Mouse (Mus musculus) MEL (cell line): ENCODE measurements at regions not wholly inside any gene's neighbourhood (a gene's known extent, or its start where the extent isn't known, plus 50 kb on each side); places are given as distances from the start of the nearest gene placed in this dataset.

ENCODE experiments used
- DNase-seq: peaks from one replicate; pipeline ENCODE4 v3.0.0; 2011; ENCODE audit warnings: low read depth, low spot score
- H3K27ac ChIP-seq: 2 replicates; pipeline ENCODE4 v1.5.1; 2012; ENCODE audit warnings: low read depth, mild to moderate bottlenecking, control low read depth, low read length, moderate library complexity; ENCODE audit not compliant: control insufficient read depth
- H3K27me3 ChIP-seq, 2 experiments: fragments of 150-350 bp in 1 of 2; sonication (generic) in 1 of 2; 2 replicates each; pipeline ENCODE4 v1.6.1; 2012; ENCODE audit warnings: low read length in 2 of 2, mild to moderate bottlenecking in 2 of 2, improper control_type of control experiment in 1 of 2, moderate library complexity in 1 of 2; ENCODE audit not compliant: insufficient read depth in 2 of 2, control insufficient read depth in 1 of 2
- H3K36me3 ChIP-seq, 2 experiments: 2 replicates each; pipeline ENCODE4 v1.6.1; 2012 to 2014; ENCODE audit warnings: low read length in 2 of 2, improper control_type of control experiment in 1 of 2, inconsistent platforms in 1 of 2, mild to moderate bottlenecking in 1 of 2; ENCODE audit not compliant: insufficient read depth in 2 of 2, control insufficient read depth in 1 of 2
- H3K4me1 ChIP-seq, 2 experiments: fragments of 150-350 bp in 1 of 2; sonication (generic) in 1 of 2; 2 replicates each; pipeline ENCODE4 v1.6.1; 2012; ENCODE audit warnings: low read length in 2 of 2, improper control_type of control experiment in 1 of 2, mild to moderate bottlenecking in 1 of 2; ENCODE audit not compliant: insufficient read depth in 2 of 2, control insufficient read depth in 1 of 2
- H3K4me3 ChIP-seq, 2 experiments: fragments of 150-350 bp in 1 of 2; sonication (generic) in 1 of 2; 2 replicates each; pipeline ENCODE4 v1.5.1; 2012; ENCODE audit warnings: low read depth in 2 of 2, low read length in 2 of 2, mild to moderate bottlenecking in 2 of 2, moderate library complexity in 2 of 2, control low read depth in 1 of 2, improper control_type of control experiment in 1 of 2; ENCODE audit not compliant: control insufficient read depth in 1 of 2, insufficient read depth in 1 of 2
- H3K79me2 ChIP-seq: 2 replicates; pipeline ENCODE4 v1.6.1; 2012; ENCODE audit warnings: mild to moderate bottlenecking, low read length, moderate library complexity; ENCODE audit not compliant: control insufficient read depth, poor library complexity, insufficient read depth
- H3K9ac ChIP-seq: 2 replicates; pipeline ENCODE4 v1.6.1; 2012; ENCODE audit warnings: low read depth, mild to moderate bottlenecking, control low read depth, low read length, moderate library complexity; ENCODE audit not compliant: control insufficient read depth, poor library complexity, severe bottlenecking
- H3K9me3 ChIP-seq: fragments of 150-350 bp; sonication (generic); replicated peaks from 2 replicates; pipeline ENCODE4 v1.6.1; 2012; ENCODE audit warnings: mild to moderate bottlenecking, low read length, improper control_type of control experiment, moderate library complexity; ENCODE audit not compliant: insufficient read depth
- BHLHE40 ChIP-seq: IDR thresholded peaks from 2 replicates; pipeline ENCODE4 v1.6.1; 2012; ENCODE audit warnings: low read depth, mild to moderate bottlenecking, inconsistent platforms, low read length, improper control_type of control experiment, borderline replicate concordance
- CHD2 ChIP-seq: IDR thresholded peaks from 2 replicates; pipeline ENCODE4 v1.6.1; 2011; ENCODE audit warnings: low read length, improper control_type of control experiment
- ELF1 ChIP-seq: IDR thresholded peaks from 2 replicates; pipeline ENCODE4 v1.6.1; 2014; ENCODE audit warnings: low read depth, mild to moderate bottlenecking, inconsistent platforms, low read length, improper control_type of control experiment, moderate library complexity
- EP300 ChIP-seq, 2 experiments: IDR thresholded peaks; 2 replicates each; pipeline ENCODE4 v1.6.1; 2011; ENCODE audit warnings: improper control_type of control experiment in 2 of 2, low read length in 2 of 2, low read depth in 1 of 2, mild to moderate bottlenecking in 1 of 2
- GABPA ChIP-seq: IDR thresholded peaks from 2 replicates; pipeline ENCODE4 v1.6.1; 2012; ENCODE audit warnings: low read depth, mild to moderate bottlenecking, inconsistent platforms, low read length, improper control_type of control experiment, moderate library complexity
- GATA1 ChIP-seq: IDR thresholded peaks from 2 replicates; pipeline ENCODE4 v1.6.1; 2011; ENCODE audit warnings: low read depth, low read length, improper control_type of control experiment
- HCFC1 ChIP-seq: IDR thresholded peaks from 2 replicates; pipeline ENCODE4 v1.6.1; 2012; ENCODE audit warnings: low read depth, mild to moderate bottlenecking, inconsistent platforms, low read length, improper control_type of control experiment, moderate library complexity
- KAT2A ChIP-seq: conservative IDR thresholded peaks from 2 replicates; pipeline ENCODE4 v1.6.1; 2012; ENCODE audit warnings: low read depth, low read length, improper control_type of control experiment, inconsistent platforms
- MAFK ChIP-seq: IDR thresholded peaks from 2 replicates; pipeline ENCODE4 v1.6.1; 2011; ENCODE audit warnings: low read depth, mild to moderate bottlenecking, low read length, improper control_type of control experiment, borderline replicate concordance
- MAX ChIP-seq: IDR thresholded peaks from 2 replicates; pipeline ENCODE4 v1.6.1; 2011; ENCODE audit warnings: low read length, improper control_type of control experiment
- MAZ ChIP-seq: IDR thresholded peaks from 2 replicates; pipeline ENCODE4 v1.6.1; 2012; ENCODE audit warnings: low read depth, mild to moderate bottlenecking, inconsistent platforms, low read length, improper control_type of control experiment
- MEF2A ChIP-seq: IDR thresholded peaks from 2 replicates; pipeline ENCODE4 v1.6.1; 2014; ENCODE audit warnings: low read depth, mild to moderate bottlenecking, inconsistent platforms, low read length, improper control_type of control experiment; ENCODE audit not compliant: poor library complexity, insufficient replicate concordance, severe bottlenecking; ENCODE audit errors: extremely low read depth
- MXI1 ChIP-seq: IDR thresholded peaks from 2 replicates; pipeline ENCODE4 v1.6.1; 2011; ENCODE audit warnings: mild to moderate bottlenecking, low read depth, low read length, improper control_type of control experiment
- MYB ChIP-seq: IDR thresholded peaks from 2 replicates; pipeline ENCODE4 v1.6.1; 2011; ENCODE audit warnings: mild to moderate bottlenecking, low read depth, low read length, improper control_type of control experiment
- MYC ChIP-seq: IDR thresholded peaks from 2 replicates; pipeline ENCODE4 v1.6.1; 2011; ENCODE audit warnings: low read depth, mild to moderate bottlenecking, low read length, improper control_type of control experiment, moderate library complexity
- NELFE ChIP-seq: IDR thresholded peaks from 2 replicates; pipeline ENCODE4 v1.6.1; 2011; ENCODE audit warnings: low read depth, low read length, improper control_type of control experiment
- POLR2AphosphoS2 ChIP-seq: IDR thresholded peaks from 2 replicates; pipeline ENCODE4 v1.6.1; 2011; ENCODE audit warnings: low read length, improper control_type of control experiment
- POLR2AphosphoS5 ChIP-seq: IDR thresholded peaks from 2 replicates; pipeline ENCODE4 v1.6.1; 2012; ENCODE audit warnings: low read depth, borderline replicate concordance, mild to moderate bottlenecking, inconsistent platforms, low read length, moderate library complexity, mixed read lengths
- RAD21 ChIP-seq: IDR thresholded peaks from 2 replicates; pipeline ENCODE4 v1.6.1; 2011; ENCODE audit warnings: mild to moderate bottlenecking, low read depth, low read length, improper control_type of control experiment
- SMC3 ChIP-seq: IDR thresholded peaks from 2 replicates; pipeline ENCODE4 v1.6.1; 2011; ENCODE audit warnings: low read depth, low read length, improper control_type of control experiment
- TAL1 ChIP-seq: IDR thresholded peaks from 2 replicates; pipeline ENCODE4 v1.6.1; 2012; ENCODE audit warnings: mild to moderate bottlenecking, inconsistent platforms, low read length, moderate library complexity, mixed read lengths
- TBP ChIP-seq: IDR thresholded peaks from 2 replicates; pipeline ENCODE4 v1.8.0; 2011; ENCODE audit warnings: low read depth, low read length, improper control_type of control experiment
- TCF12 ChIP-seq: IDR thresholded peaks from 2 replicates; pipeline ENCODE4 v1.6.1; 2014; ENCODE audit warnings: low read depth, mild to moderate bottlenecking, inconsistent platforms, low read length, improper control_type of control experiment, moderate library complexity
- UBTF ChIP-seq: IDR thresholded peaks from 2 replicates; pipeline ENCODE4 v1.6.1; 2012; ENCODE audit warnings: low read depth, mild to moderate bottlenecking, inconsistent platforms, low read length, improper control_type of control experiment, moderate library complexity, borderline replicate concordance; ENCODE audit not compliant: insufficient read depth
- USF2 ChIP-seq, 2 experiments: IDR thresholded peaks; 2 replicates each; pipeline ENCODE4 v1.6.1; 2011 to 2012; ENCODE audit warnings: improper control_type of control experiment in 2 of 2, low read length in 2 of 2, borderline replicate concordance in 1 of 2, inconsistent platforms in 1 of 2, low read depth in 1 of 2, mild to moderate bottlenecking in 1 of 2; ENCODE audit not compliant: insufficient read depth in 1 of 2
- ZNF384 ChIP-seq: IDR thresholded peaks from 2 replicates; pipeline ENCODE4 v1.6.1; 2012; ENCODE audit warnings: low read depth, mild to moderate bottlenecking, inconsistent platforms, low read length, improper control_type of control experiment

DNA sequence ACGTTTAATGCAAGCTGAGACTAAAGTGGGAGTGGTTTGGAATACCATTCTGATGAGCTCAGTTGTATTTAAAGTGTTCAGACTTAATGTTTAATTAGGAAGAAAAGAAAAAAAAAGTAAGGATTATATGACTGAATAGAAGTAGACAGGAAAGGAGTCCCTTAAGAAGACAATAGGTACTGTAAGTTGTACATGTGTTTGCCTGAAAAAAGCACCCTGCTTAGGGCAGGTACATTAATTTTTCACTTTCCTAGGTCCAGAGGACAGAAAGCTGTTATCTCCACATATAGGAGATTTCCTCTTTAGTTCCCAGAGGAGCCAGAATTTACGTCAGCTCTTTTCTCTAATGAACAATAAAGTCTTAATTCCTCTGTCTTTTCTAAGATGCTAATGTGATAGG lies 58.5 kb downstream of the Olfr987 start:
- Histone ChIP-seq H3K27ac (no peak overlapping the region), H3K36me3 (no peaks in the 10 kb centered on the region), H3K27me3 (no peaks in the 10 kb centered on the region; a peak in 2 of 4 replicates), H3K4me3 (no peak overlapping the region), H3K4me1 (no peaks in the 10 kb centered on the region), H3K9me3 (no peaks in the 10 kb centered on the region), H3K9ac (no peak overlapping the region), H3K79me2 (no peaks in the 10 kb centered on the region)
- TF ChIP-seq TAL1 (no peak), MYB (no peak), GABPA (no peak), MAFK (no peak), MXI1 (no peak), MAZ (no peak), MAX (no peak), POLR2AphosphoS5 (no peak)
- DNase-seq: no peak

DNA sequence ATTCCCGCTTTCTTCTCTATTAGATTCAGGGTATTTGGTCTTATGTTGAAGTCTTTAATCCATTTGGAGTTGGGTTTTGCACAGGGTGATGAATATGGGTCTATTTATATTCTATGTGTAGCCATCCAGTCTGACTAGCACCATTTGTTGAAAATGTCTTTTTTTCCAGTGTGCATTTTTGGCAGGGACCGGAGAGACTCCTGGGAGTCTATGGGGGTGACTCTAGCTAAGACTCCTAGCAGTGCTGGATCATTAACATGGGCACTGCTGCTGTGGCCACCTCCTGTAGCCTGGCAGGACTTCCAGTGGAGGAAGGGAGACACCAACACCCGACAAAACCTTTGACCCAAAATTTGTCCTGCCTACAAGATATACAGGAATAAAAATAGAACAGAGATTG lies 61.0 kb downstream of the Olfr987 start:
- TF ChIP-seq GATA1: no peak
- no peak for TF ChIP-seq USF2 (IDR thresholded peaks at IDR 0.05; ENCODE audit: borderline replicate concordance in 1 of 2, insufficient read depth in 1 of 2, low read depth in 1 of 2, low read length in 2 of 2)
- no peak for TF ChIP-seq SMC3
- no peak for TF ChIP-seq TCF12
- no peak for TF ChIP-seq EP300 (IDR thresholded peaks at IDR 0.05; ENCODE audit: low read depth in 1 of 2, low read length in 2 of 2)
- no peak for TF ChIP-seq UBTF
- TF ChIP-seq KAT2A: no peak
- no peak for TF ChIP-seq ELF1
- Histone ChIP-seq H3K27ac (no peak overlapping the region), H3K27me3 (no peaks in the 10 kb centered on the region; a peak in 1 of 4 replicates), H3K9ac (no peak overlapping the region), H3K4me3 (no peak overlapping the region), H3K9me3 (no peaks in the 10 kb centered on the region), H3K79me2 (no peaks in the 10 kb centered on the region), H3K36me3 (no peaks in the 10 kb centered on the region), H3K4me1 (no peaks in the 10 kb centered on the region)
- DNase-seq: no peak

DNA sequence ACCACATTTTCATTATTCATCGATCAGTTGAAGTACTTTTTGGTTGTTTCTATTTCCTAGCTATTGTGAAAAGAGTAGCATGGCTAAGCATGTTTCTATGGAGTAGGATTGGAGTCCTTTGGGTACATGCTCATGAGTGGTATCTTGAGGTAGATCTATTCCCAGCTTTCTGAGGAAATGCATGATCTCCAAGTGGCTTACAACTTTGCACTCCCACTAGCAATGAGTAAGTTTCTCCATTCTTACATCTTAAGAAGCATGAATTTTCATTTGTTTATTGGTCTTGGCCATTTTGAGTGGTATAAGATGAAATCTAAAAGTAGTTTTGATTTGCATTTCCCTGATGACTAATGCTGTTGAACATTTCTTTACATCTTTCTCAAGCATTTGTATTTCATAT lies 61.7 kb downstream of the Olfr987 start:
- Histone ChIP-seq H3K9ac (no peak overlapping the region), H3K4me1 (no peaks in the 10 kb centered on the region), H3K36me3 (no peaks in the 10 kb centered on the region), H3K9me3 (no peaks in the 10 kb centered on the region), H3K27ac (no peak overlapping the region), H3K27me3 (no peaks in the 10 kb centered on the region; a peak in 1 of 4 replicates), H3K79me2 (no peaks in the 10 kb centered on the region), H3K4me3 (no peak overlapping the region)
- DNase-seq: no peak
- no peak for TF ChIP-seq MEF2A
- no peak for TF ChIP-seq MAZ
- TF ChIP-seq BHLHE40: no peak
- no peak for TF ChIP-seq MAFK
- TF ChIP-seq GATA1: no peak
- TF ChIP-seq TAL1: no peak
- no peak for TF ChIP-seq ZNF384
- no peak for TF ChIP-seq ELF1
- no peak for TF ChIP-seq NELFE
- no peak for TF ChIP-seq HCFC1
- TF ChIP-seq POLR2AphosphoS2: no peak
- no peak for TF ChIP-seq MYC
- no peak for TF ChIP-seq CHD2
- TF ChIP-seq EP300 (IDR thresholded peaks at IDR 0.05; ENCODE audit: low read depth in 1 of 2, low read length in 2 of 2): no peak
- no peak for TF ChIP-seq TBP
- no peak for TF ChIP-seq RAD21
- no peak for TF ChIP-seq SMC3
